Mouse (Mus musculus): ENCODE results near the gene Ckmt2. TPM values are rescaled to one million over a fixed set of nuclear protein-coding genes. Genes with fewer than 3 reads are reported as not detected.

The Ckmt2 gene
- not detected for total RNA-seq (2023)

GRCm38 (mm10) chr13:91876741-91877349 is at the start of gene Ckmt2:
Gene Ckmt2, minus strand, starts transcription at chr13:91876885.

GRCm38 (mm10) chr13:91807155-91807839 is 69.4 kb downstream of the Ckmt2 start, which contains the start of gene Zcchc9:
Gene Zcchc9, minus strand, starts transcription at chr13:91807705.

Other genes with a start within 250 kb of the Ckmt2 start
- not detected for gene Acot12, start 135.4 kb downstream of the Ckmt2 start, total RNA-seq (2023)
- 48.2 TPM for gene Zcchc9, start 69.2 kb downstream of the Ckmt2 start, total RNA-seq (2023)